Mouse (Mus musculus) ovary, adult 10 weeks (tissue): ENCODE results near the gene Slc25a42. TPM values are rescaled to one million over a fixed set of nuclear protein-coding genes. Genes with fewer than 3 reads are reported as not detected.

Experiments used
- polyA plus RNA-seq: library from polyadenylated mRNA; stranded (reverse); fragments of 350-450 nt; fragmentation: Illumina TruSeq; extraction: RNeasy Lipid Tissue Mini Kit (QIAGEN cat#74804); gene quantifications from one replicate; pipeline ENCODE4 v1.2.3, GENCODE M21; 2014

Slc25a42 gene
- polyA plus RNA-seq = 1.5 TPM

GRCm38 (mm10) chr8:70212112-70213055 is at the start of gene Slc25a42:
Slc25a42 (minus strand) TSS chr8:70212305.

GRCm38 (mm10) chr8:70234080-70234780 is 22.1 kb upstream of the Slc25a42 start, which contains the start of the genes Sugp2 and Armc6:
Sugp2 (plus strand) TSS chr8:70234226.
Armc6 (minus strand) TSS chr8:70234466.

GRCm38 (mm10) chr8:70172043-70172681 is 39.9 kb downstream of the Slc25a42 start, which contains the start of gene Tmem161a:
Tmem161a (plus strand) TSS chr8:70172356.

GRCm38 (mm10) chr8:70139026-70139857 is 72.9 kb downstream of the Slc25a42 start, which contains the start of the genes Rfxank, Borcs8 and Mef2b:
Rfxank (minus strand) TSS chr8:70139154.
Borcs8 (plus strand) TSS chr8:70139499.
Mef2b (plus strand) TSS chr8:70139711.

Other genes starting within 250 kb of the Slc25a42 start
- gene Gatad2a, start 215.9 kb downstream of the Slc25a42 start, polyA plus RNA-seq = 8.7 TPM
- gene Mau2, start 169.6 kb downstream of the Slc25a42 start, polyA plus RNA-seq = 8.2 TPM
- 5.0 TPM for gene Sugp1, start 169.5 kb downstream of the Slc25a42 start, polyA plus RNA-seq
- not detected for gene Tm6sf2, start 139.4 kb downstream of the Slc25a42 start, polyA plus RNA-seq
- gene Hapln4, start 128.8 kb downstream of the Slc25a42 start, polyA plus RNA-seq = not detected
- gene Ncan, start 91.4 kb downstream of the Slc25a42 start, polyA plus RNA-seq = not detected
- 1.3 TPM for gene Nr2c2ap, start 81.0 kb downstream of the Slc25a42 start, polyA plus RNA-seq
- 0.68 TPM for gene Rfxank, start 73.2 kb downstream of the Slc25a42 start, polyA plus RNA-seq
- gene Borcs8, start 72.8 kb downstream of the Slc25a42 start, polyA plus RNA-seq = 12.3 TPM
- gene Mef2b, start 72.6 kb downstream of the Slc25a42 start, polyA plus RNA-seq = not detected
- 5.1 TPM for gene Tmem161a, start 39.9 kb downstream of the Slc25a42 start, polyA plus RNA-seq
- gene Sugp2, start 21.9 kb upstream of the Slc25a42 start, polyA plus RNA-seq = 2.8 TPM
- gene Armc6, start 22.2 kb upstream of the Slc25a42 start, polyA plus RNA-seq = 0.48 TPM
- 0.20 TPM for gene Homer3, start 70.5 kb upstream of the Slc25a42 start, polyA plus RNA-seq
- gene Ddx49, start 90.2 kb upstream of the Slc25a42 start, polyA plus RNA-seq = 4.8 TPM
- 0.86 TPM for gene Cope, start 90.2 kb upstream of the Slc25a42 start, polyA plus RNA-seq
- not detected for gene Cers1, start 103.5 kb upstream of the Slc25a42 start, polyA plus RNA-seq
- gene Gdf1, start 117.5 kb upstream of the Slc25a42 start, polyA plus RNA-seq = not detected
- gene Upf1, start 141.0 kb upstream of the Slc25a42 start, polyA plus RNA-seq = 3.3 TPM
- gene Comp, start 161.3 kb upstream of the Slc25a42 start, polyA plus RNA-seq = not detected
- 1.8 TPM for gene Crtc1, start 227.3 kb upstream of the Slc25a42 start, polyA plus RNA-seq